Mouse (Mus musculus): Measurements from ENCODE around the gene Haus8. TPM values are rescaled to one million over a fixed set of nuclear protein-coding genes. Genes with fewer than 3 reads are reported as not detected.
"Not testable (repeated sequence)": the region's sequence is repeated elsewhere in the genome, so short reads cannot be mapped to it uniquely, and the experiment has no call there.

Gene Haus8
- polyA plus RNA-seq, 1 experiment from 2014 or later = 67.6 TPM

- DNase-seq (ENCODE audit: low spot score) = no peak
Measured at GRCm38 (mm10) chr8:71276166-71276565, 3.4 kb upstream of the Haus8 start.

DNA sequence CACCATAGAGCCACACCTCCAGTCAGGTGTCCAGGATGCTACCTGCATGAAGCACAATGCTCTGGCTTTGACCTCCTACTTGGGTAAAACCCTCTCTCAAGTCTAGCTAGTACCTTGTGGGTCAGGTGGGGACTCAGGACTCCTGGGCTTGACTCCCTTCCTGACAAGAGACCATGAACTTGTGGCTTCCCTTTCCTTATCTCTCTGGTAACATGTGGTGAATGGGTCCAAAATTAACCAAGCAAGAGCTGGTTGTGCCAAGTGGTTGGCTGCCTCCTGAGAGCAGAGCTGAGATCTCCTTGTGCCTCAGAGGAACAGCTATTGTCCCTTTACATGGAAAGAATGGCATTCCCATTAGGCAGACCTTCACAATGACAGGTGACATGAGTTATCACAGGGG lies 1.7 kb upstream of the Haus8 start:
- no peak overlapping the region for H3K9ac ChIP-seq (ENCODE audit: low read length)
- no peak for DNase-seq (ENCODE audit: low spot score)
- ATAC-seq (ENCODE audit: insufficient read depth, low FRiP score, low TSS enrichment) = no peak

More at GRCm38 (mm10) chr8:71276166-71276565, 3.4 kb upstream of the Haus8 start:
- H3K9ac ChIP-seq (ENCODE audit: low read length) = no peak overlapping the region
- no peak for ATAC-seq (ENCODE audit: insufficient read depth, low FRiP score, low TSS enrichment)
- H3K36me3 ChIP-seq (ENCODE audit: control insufficient read depth, insufficient read depth, low read length) = no peaks in the 10 kb centered on the region
- no peaks in the 10 kb centered on the region for H3K27me3 ChIP-seq (ENCODE audit: control insufficient read depth, insufficient read depth, low read length)
- peaks cover 9% of the 10 kb centered on the region; the same call in 1 of the 2 replicates for H3K4me1 ChIP-seq (ENCODE audit: control insufficient read depth, insufficient read depth, low read length)
- 82% methylated on average over 3 of the region's 3 CpGs for WGBS
- H3K27ac ChIP-seq (ENCODE audit: low read depth, low read length) = no peak overlapping the region
- H3K4me3 ChIP-seq (ENCODE audit: low read depth, low read length) = no peak overlapping the region
- H3K4me2 ChIP-seq (ENCODE audit: low read depth) = no peak overlapping the region
- no peaks in the 10 kb centered on the region for H3K9me3 ChIP-seq (ENCODE audit: control insufficient read depth, low read length)

DNA sequence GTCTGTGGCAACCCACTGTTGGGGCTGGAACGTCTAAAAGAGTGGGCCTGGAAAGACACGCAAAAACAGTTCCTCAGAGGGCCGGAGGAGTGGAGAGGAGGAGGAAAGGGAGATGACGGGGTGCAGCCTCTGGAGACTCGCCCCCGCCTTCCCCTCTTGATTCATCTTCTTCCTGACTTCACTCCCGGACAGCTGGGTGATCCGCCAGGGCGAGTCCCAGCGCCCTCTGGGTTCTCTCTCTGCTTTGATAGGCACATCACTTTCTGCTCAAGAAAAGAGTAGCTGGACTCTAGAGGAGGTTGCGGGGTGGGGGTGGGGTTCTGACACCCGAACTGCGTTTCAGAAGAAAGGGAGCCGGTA lies 397 bp upstream of the Haus8 start:
- Histone ChIP-seq H3K4me2 (ENCODE audit: low read depth) (peak overlapping the region; percentile 61), H3K36me3 (ENCODE audit: control insufficient read depth, insufficient read depth, low read length) (no peaks in the 10 kb centered on the region), H3K27me3 (ENCODE audit: control insufficient read depth, insufficient read depth, low read length) (no peaks in the 10 kb centered on the region), H3K9ac (ENCODE audit: low read length) (peak overlapping the region; percentile 71), H3K4me3 (ENCODE audit: low read depth, low read length) (peak overlapping the region; percentile 85), H3K9me3 (ENCODE audit: control insufficient read depth, low read length) (no peaks in the 10 kb centered on the region), H3K4me1 (ENCODE audit: control insufficient read depth, insufficient read depth, low read length) (peaks cover 9% of the 10 kb centered on the region; the same call in 1 of the 2 replicates), H3K27ac (ENCODE audit: low read depth, low read length) (peak overlapping the region; percentile 49; the same call in 1 of the 2 replicates)
- under 1% methylated on average over 14 of the region's 14 CpGs for WGBS
- peak; percentile 37 for DNase-seq (ENCODE audit: low spot score)
- no peak; the same call in 1 of the 2 replicates for ATAC-seq (ENCODE audit: insufficient read depth, low FRiP score, low TSS enrichment)

More for the DNA sequence above, 1.7 kb upstream of the Haus8 start:
- H3K36me3 ChIP-seq (ENCODE audit: control insufficient read depth, insufficient read depth, low read length) = no peaks in the 10 kb centered on the region
- no peak overlapping the region for H3K4me2 ChIP-seq (ENCODE audit: low read depth)
- peaks cover 9% of the 10 kb centered on the region; the same call in 1 of the 2 replicates for H3K4me1 ChIP-seq (ENCODE audit: control insufficient read depth, insufficient read depth, low read length)
- H3K27ac ChIP-seq (ENCODE audit: low read depth, low read length) = no peak overlapping the region
- H3K27me3 ChIP-seq (ENCODE audit: control insufficient read depth, insufficient read depth, low read length) = no peaks in the 10 kb centered on the region
- no peak overlapping the region for H3K4me3 ChIP-seq (ENCODE audit: low read depth, low read length)
- H3K9me3 ChIP-seq (ENCODE audit: control insufficient read depth, low read length) = no peaks in the 10 kb centered on the region

- H3K4me1 ChIP-seq (ENCODE audit: control insufficient read depth, insufficient read depth, low read length) = peaks cover 9% of the 10 kb centered on the region; the same call in 1 of the 2 replicates
- H3K27ac ChIP-seq (ENCODE audit: low read depth, low read length) = no peak overlapping the region
- no peaks in the 10 kb centered on the region for H3K9me3 ChIP-seq (ENCODE audit: control insufficient read depth, low read length)
- no peaks in the 10 kb centered on the region for H3K27me3 ChIP-seq (ENCODE audit: control insufficient read depth, insufficient read depth, low read length)
- 28% methylated on average over 5 of the region's 5 CpGs for whole genome bisulfite sequencing
- H3K9ac ChIP-seq (ENCODE audit: low read length) = peak overlapping the region; percentile 64
- no peak for DNase-seq (ENCODE audit: low spot score)
- peak overlapping the region; percentile 85 for H3K4me3 ChIP-seq (ENCODE audit: low read depth, low read length)
- peak overlapping the region; percentile 61 for H3K4me2 ChIP-seq (ENCODE audit: low read depth)
- no peak for ATAC-seq (ENCODE audit: insufficient read depth, low FRiP score, low TSS enrichment)
- no peaks in the 10 kb centered on the region for H3K36me3 ChIP-seq (ENCODE audit: control insufficient read depth, insufficient read depth, low read length)
Measured at GRCm38 (mm10) chr8:71271630-71272029, 1.1 kb downstream of the Haus8 start.

- H3K36me3 ChIP-seq (ENCODE audit: control insufficient read depth, insufficient read depth, low read length); H3K4me2 ChIP-seq (ENCODE audit: low read depth); H3K4me1 ChIP-seq (ENCODE audit: control insufficient read depth, insufficient read depth, low read length); ATAC-seq (ENCODE audit: insufficient read depth, low FRiP score, low TSS enrichment); H3K27me3 ChIP-seq (ENCODE audit: control insufficient read depth, insufficient read depth, low read length); H3K9me3 ChIP-seq (ENCODE audit: control insufficient read depth, low read length); H3K27ac ChIP-seq (ENCODE audit: low read depth, low read length); DNase-seq (ENCODE audit: low spot score); H3K9ac ChIP-seq (ENCODE audit: low read length); H3K4me3 ChIP-seq (ENCODE audit: low read depth, low read length): not testable (repeated sequence)
- 97% methylated on average over 5 of the region's 6 CpGs for WGBS
Measured at GRCm38 (mm10) chr8:71268286-71268685, 4.4 kb downstream of the Haus8 start.

DNA sequence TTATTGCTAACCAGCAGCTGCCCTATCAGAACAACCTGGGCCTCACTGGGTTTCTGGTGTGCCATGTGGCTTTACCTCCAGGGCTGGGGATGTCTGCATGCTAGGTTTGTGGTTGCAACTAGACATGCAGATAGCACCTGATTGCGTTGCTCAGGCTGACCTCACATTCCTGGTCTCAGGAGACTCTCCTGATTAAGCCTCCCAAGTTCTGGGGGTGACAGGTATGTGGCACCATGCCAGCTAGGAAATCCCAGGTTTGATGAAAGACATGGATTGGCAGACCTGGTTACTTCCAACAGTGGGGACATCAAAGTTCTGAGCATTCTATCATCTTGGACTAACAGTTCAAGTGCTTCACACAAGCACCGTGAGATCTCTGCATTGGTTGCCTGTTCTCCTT lies 5.0 kb downstream of the Haus8 start:
- no peak for DNase-seq (ENCODE audit: low spot score)
- 96% methylated on average over 2 of the region's 2 CpGs for WGBS
- H3K4me1 ChIP-seq (ENCODE audit: control insufficient read depth, insufficient read depth, low read length) = 0 out of 2 replicates have a peak, but pooled peaks cover 2% of the 10 kb centered on the region
- ATAC-seq (ENCODE audit: insufficient read depth, low FRiP score, low TSS enrichment) = no peak
- H3K27me3 ChIP-seq (ENCODE audit: control insufficient read depth, insufficient read depth, low read length) = no peaks in the 10 kb centered on the region
- H3K27ac ChIP-seq (ENCODE audit: low read depth, low read length) = no peak overlapping the region
- H3K36me3 ChIP-seq (ENCODE audit: control insufficient read depth, insufficient read depth, low read length) = peaks cover 1% of the 10 kb centered on the region; the same call in 1 of the 2 replicates
- H3K4me2 ChIP-seq (ENCODE audit: low read depth) = no peak overlapping the region
- H3K9me3 ChIP-seq (ENCODE audit: control insufficient read depth, low read length) = no peaks in the 10 kb centered on the region
- H3K9ac ChIP-seq (ENCODE audit: low read length) = no peak overlapping the region
- no peak overlapping the region for H3K4me3 ChIP-seq (ENCODE audit: low read depth, low read length)

- H3K9ac ChIP-seq (ENCODE audit: low read length) = no peak overlapping the region
Measured at GRCm38 (mm10) chr8:71261234-71261633, 11.5 kb downstream of the Haus8 start.

DNA sequence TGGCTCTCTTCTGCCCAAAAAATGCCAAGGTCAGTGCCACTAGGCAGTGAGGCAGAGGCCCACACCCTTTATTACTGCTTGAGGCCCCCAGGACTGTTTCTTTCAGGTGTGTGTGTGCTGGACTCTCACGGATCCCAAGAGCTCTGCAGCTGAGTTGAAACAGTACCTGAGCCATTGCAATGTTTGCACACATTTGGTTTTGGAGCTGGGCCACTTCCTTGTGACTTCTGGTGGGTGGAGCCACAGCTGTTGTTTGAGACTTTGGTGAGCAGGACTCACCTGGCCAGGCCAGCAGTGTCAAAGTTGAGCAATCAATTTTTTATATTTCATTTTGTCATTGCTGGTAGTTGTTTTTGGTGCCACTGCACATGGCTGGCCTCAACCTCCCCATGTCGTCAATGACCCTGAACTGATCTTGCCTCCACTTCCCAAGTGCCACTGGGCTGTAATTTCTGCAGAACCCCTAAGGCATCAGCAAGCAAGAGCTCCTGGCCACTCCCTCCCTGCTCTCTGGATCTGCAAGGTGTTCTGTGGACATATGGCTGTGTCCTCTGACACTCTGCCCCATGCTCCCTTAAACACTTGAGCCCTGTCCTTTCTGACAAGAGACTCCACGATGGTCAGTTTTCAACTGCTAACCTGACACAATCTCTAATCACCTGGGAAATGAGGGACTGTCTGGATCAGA lies 16.0 kb downstream of the Haus8 start:
- Histone ChIP-seq H3K9me3 (ENCODE audit: control insufficient read depth, low read length) (no peaks in the 10 kb centered on the region), H3K4me3 (ENCODE audit: low read depth, low read length) (no peak overlapping the region), H3K36me3 (ENCODE audit: control insufficient read depth, insufficient read depth, low read length) (peaks cover 5% of the 10 kb centered on the region), H3K9ac (ENCODE audit: low read length) (no peak overlapping the region), H3K27me3 (ENCODE audit: control insufficient read depth, insufficient read depth, low read length) (no peaks in the 10 kb centered on the region), H3K27ac (ENCODE audit: low read depth, low read length) (no peak overlapping the region), H3K4me2 (ENCODE audit: low read depth) (no peak overlapping the region), H3K4me1 (ENCODE audit: control insufficient read depth, insufficient read depth, low read length) (no peaks in the 10 kb centered on the region)
- DNase-seq (ENCODE audit: low spot score) (no peak), ATAC-seq (ENCODE audit: insufficient read depth, low FRiP score, low TSS enrichment) (no peak)
- 90% methylated on average over 3 of the region's 3 CpGs for WGBS

More at GRCm38 (mm10) chr8:71261234-71261633, 11.5 kb downstream of the Haus8 start:
- DNase-seq (ENCODE audit: low spot score) (no peak), ATAC-seq (ENCODE audit: insufficient read depth, low FRiP score, low TSS enrichment) (no peak)
- Histone ChIP-seq H3K9me3 (ENCODE audit: control insufficient read depth, low read length) (no peaks in the 10 kb centered on the region), H3K36me3 (ENCODE audit: control insufficient read depth, insufficient read depth, low read length) (peaks cover 5% of the 10 kb centered on the region), H3K4me2 (ENCODE audit: low read depth) (no peak overlapping the region), H3K27me3 (ENCODE audit: control insufficient read depth, insufficient read depth, low read length) (no peaks in the 10 kb centered on the region), H3K27ac (ENCODE audit: low read depth, low read length) (no peak overlapping the region), H3K4me1 (ENCODE audit: control insufficient read depth, insufficient read depth, low read length) (no peaks in the 10 kb centered on the region), H3K4me3 (ENCODE audit: low read depth, low read length) (no peak overlapping the region)

DNA sequence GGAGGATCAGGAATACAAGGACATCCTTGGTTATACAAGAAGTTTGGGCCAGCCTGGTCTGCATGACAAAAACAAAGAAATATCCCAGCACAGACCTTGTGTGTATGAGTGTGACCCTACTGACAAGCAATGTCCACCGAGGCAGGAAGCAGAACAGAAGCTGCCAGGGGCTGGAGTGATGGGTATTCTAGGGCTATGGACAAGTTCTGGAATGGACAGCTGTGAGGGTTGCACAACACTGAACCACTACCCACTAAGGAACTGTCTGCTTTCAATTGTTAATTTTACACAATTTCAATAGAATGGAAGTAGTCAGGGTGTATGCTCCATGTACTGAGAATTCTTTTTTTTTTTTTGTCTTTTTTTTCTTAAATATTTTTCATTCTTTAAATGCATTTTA lies 24.5 kb downstream of the Haus8 start:
- WGBS = 93% methylated on average over 1 of the region's 1 CpGs
- H3K4me3 ChIP-seq (ENCODE audit: low read depth, low read length) = no peak overlapping the region
- H3K27me3 ChIP-seq (ENCODE audit: control insufficient read depth, insufficient read depth, low read length) = no peaks in the 10 kb centered on the region
- no peak overlapping the region for H3K27ac ChIP-seq (ENCODE audit: low read depth, low read length)
- H3K36me3 ChIP-seq (ENCODE audit: control insufficient read depth, insufficient read depth, low read length) = no peaks in the 10 kb centered on the region; the same call in 1 of the 2 replicates
- H3K9ac ChIP-seq (ENCODE audit: low read length) = no peak overlapping the region
- no peak for DNase-seq (ENCODE audit: low spot score)
- H3K9me3 ChIP-seq (ENCODE audit: control insufficient read depth, low read length) = no peaks in the 10 kb centered on the region
- H3K4me2 ChIP-seq (ENCODE audit: low read depth) = no peak overlapping the region
- no peak for ATAC-seq (ENCODE audit: insufficient read depth, low FRiP score, low TSS enrichment)
- H3K4me1 ChIP-seq (ENCODE audit: control insufficient read depth, insufficient read depth, low read length) = no peaks in the 10 kb centered on the region

Data from neural tube, embryonic 11.5 days (tissue).